Mouse (Mus musculus): ENCODE results near the gene Grn.

Grn gene

GRCm38 (mm10) chr11:102480897-102481296 is 50.8 kb downstream of the Grn start:
- DNase-seq, result no peak

GRCm38 (mm10) chr11:102481779-102482178 is 51.7 kb downstream of the Grn start:
- no peak for DNase-seq
